Mouse (Mus musculus): ENCODE results near the gene Rint1. TPM values are rescaled to one million over a fixed set of nuclear protein-coding genes. Genes with fewer than 3 reads are reported as not detected.

Rint1 gene
- 31.5 and 33.0 TPM in 2 replicates for polyA plus RNA-seq (2012; rRNA removed)

DNA sequence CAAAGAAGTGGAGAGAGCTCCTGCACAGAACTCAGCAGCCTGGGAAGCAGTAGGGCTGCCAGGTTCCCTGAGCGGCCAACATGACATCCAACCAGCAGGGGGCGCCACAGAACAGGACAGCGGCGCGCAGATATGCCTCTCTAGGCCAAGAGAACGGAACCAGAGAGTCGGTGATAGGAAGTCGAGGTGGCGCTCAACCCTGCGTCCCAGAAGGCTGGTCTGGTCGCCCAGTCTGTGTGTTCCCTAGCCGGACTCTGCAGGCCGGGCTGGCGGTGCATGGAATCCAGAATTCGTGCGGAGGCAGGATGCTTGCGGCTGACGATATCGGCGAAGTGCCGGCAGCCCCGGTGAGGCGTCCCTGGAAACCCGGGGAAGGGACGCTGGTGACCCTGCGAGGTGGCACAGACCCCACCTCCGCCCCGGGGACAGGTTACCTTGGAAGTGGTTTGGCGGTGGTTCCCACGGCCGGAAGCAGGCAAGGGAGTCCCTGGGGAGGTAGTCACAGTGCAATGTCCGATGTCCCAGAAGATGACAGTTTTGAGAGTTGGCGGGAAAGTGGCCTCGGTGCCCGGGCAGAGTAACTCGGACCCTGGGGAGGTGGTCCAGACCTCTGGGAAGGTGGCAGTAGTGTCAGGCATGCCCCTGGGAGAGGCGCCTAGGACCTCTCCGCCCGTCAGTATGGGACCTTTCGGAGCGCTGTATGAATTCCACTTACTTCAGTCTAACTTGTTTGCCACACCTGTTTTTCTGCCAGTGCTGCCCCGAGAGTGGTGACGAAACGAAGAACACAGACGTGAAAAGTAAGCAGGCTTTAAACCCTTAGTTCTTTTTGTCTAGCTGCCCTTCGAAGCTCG, at the start of gene Rint1:
TSS of gene Rint1 (plus strand) at position 176 of the 854 bp plus-strand sequence.

DNA sequence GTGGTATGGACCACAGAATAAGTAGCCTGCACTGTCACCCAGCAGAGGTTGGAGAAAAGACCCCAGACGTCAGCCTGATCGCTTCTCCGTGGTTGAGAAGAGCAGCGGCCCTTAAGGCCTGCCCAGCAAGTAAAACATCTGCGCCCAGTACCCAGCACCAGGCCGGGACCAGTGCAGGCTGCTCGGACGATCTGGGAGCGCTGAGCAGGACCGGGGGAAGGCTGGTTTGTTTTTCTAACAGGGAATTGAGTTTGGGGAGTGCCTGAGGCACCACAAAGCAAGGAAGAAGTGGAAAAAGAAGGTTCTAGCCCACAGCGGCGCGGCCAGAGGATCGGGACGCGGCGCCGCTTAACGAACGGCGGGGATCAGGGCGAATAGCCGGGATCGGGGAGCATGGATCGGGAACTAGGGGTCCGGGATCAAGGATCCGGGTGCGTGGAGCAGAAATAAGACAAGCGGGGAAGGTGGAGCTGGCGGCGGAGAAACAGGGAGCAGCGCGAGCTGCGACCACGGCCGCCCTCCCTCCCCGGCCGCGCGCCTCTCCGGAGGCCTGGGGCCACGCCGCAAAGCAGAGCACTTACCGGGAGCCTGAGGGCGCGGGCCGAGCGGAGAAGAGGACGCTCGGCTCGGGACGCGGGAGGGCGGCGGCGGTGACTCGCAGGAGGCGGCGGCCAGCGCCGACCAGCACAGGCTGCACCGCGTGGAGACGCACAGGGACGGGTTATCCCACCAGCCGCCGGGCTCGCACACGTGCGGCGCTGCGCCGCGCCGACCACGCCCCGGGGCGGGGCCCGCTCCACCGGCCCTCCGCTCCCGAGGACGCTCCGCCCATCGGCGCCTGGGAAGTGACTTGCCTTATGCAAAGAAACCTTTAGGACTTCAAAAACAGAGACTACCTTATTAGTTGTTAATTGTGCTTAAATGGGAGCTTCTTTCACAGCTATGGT, 4.3 kb upstream of the Rint1 start, which contains the start of gene Pus7:
TSS of gene Pus7 (minus strand) at position 781 of the 947 bp plus-strand sequence.

DNA sequence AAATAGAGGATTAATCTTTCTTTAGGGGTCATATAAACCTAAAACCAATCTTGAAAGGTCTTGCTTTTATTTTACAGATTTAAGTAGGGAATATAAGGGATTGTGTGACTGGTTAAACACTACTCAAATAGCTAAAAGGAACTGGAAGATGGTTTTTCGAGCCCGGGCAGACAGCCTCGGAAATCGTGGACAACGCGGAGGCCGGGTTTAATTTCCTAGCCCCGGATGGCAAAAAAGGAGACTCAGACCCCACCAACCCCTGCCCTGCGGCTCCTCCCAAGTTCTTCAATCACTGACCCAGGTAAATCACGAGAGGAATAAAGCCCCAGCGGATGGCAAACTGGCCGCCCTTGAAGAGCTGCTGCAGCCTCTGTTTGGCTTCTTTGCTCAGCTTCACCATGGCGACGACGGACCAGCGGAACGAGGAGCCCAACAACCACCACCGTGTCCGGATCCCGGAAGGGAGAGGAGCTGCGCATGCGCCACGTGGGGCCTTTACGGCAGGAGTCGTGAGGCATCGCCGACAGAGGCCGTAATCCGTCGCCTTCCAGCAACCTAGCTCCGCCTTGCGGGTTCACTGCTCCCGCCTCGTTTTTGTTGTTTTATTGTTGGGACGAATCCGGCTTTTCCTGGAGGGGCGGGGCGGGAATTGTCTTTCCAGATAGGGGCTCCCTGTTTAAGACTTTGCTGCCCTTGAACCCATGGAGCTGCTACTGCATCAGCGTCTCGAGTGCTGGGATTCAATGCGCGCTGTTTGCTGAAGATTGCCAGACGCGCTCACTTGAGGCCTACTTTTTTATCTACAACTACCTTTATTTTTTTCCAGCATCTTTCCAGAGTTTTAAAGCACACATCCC, 56.4 kb downstream of the Rint1 start, which contains the start of gene Tomm7:
TSS of gene Tomm7 (minus strand) at position 488 of the 857 bp plus-strand sequence.

Other genes with a start within 250 kb of the Rint1 start
- gene Srpk2, start 103.1 kb upstream of the Rint1 start, polyA plus RNA-seq (2012; rRNA removed), result 47.0 and 48.7 TPM in 2 replicates
- gene Pus7, start 4.0 kb upstream of the Rint1 start, polyA plus RNA-seq (2012; rRNA removed), result 23.1 and 38.7 TPM in 2 replicates
- gene Tomm7, start 56.5 kb downstream of the Rint1 start, polyA plus RNA-seq (2012; rRNA removed), result 113 and 170 TPM in 2 replicates
- gene Fam126a, start 243.0 kb downstream of the Rint1 start, polyA plus RNA-seq (2012; rRNA removed), result 18.6 and 24.8 TPM in 2 replicates

All from central nervous system, embryonic 11.5 days (tissue).